Mouse (Mus musculus) MN1 (cell line): ENCODE measurements at regions not wholly inside any gene's neighbourhood (a gene's known extent, or its start where the extent isn't known, plus 50 kb on each side); places are given as distances from the start of the nearest gene placed in this dataset.
A peak's percentile ranks its signal among the peaks of the same experiment; 100 is the strongest.

Experiments used
- DNase-seq: peaks from one replicate; pipeline ENCODE4 v3.0.0-alpha.2; 2016; ENCODE audit warnings: low spot score

DNA sequence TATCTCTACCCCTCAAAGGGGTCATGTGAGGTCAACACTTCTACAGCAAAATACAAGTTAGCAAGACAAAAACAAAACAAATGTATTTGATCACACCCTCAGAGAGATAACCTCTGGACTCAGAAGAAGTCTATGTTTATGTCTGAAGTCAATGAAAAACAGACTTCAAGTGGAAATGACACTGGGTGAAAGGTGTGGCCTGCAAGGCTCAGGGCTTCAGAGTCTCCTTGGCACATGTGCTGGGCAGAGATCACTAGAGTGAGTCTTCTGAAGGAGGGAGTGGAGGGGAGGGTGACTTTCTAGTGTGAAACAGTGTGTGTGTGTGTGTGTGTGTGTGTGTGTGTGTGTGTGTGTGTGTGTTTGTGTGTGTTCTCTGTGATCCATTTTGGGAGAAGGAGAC, 68.2 kb downstream of the Il12a start:
- DNase-seq = no peak

GRCm38 (mm10) chr3:68759375-68759774, 68.9 kb downstream of the Il12a start:
- DNase-seq = no peak

GRCm38 (mm10) chr3:68760806-68761205, 70.4 kb downstream of the Il12a start:
- no peak for DNase-seq

DNA sequence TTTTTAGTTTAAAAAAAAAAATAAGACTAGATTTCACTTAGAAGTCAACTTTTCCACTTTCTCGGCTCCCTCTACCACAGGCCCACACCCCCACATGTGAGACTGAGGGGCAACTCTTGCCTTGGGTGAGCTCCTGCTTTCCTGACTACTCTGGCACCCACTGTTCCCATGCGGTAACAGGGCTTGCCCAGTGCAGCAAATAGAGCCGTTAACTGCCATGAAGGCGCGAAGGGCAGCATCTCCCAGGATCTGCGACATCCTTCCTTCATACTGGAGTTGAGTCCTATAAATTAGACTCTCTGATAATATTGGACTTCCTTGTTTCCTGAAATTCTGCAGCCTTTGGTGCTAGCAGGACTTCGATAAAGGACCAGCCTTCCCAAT, 70.8 kb downstream of the Il12a start:
- no peak for DNase-seq

DNA sequence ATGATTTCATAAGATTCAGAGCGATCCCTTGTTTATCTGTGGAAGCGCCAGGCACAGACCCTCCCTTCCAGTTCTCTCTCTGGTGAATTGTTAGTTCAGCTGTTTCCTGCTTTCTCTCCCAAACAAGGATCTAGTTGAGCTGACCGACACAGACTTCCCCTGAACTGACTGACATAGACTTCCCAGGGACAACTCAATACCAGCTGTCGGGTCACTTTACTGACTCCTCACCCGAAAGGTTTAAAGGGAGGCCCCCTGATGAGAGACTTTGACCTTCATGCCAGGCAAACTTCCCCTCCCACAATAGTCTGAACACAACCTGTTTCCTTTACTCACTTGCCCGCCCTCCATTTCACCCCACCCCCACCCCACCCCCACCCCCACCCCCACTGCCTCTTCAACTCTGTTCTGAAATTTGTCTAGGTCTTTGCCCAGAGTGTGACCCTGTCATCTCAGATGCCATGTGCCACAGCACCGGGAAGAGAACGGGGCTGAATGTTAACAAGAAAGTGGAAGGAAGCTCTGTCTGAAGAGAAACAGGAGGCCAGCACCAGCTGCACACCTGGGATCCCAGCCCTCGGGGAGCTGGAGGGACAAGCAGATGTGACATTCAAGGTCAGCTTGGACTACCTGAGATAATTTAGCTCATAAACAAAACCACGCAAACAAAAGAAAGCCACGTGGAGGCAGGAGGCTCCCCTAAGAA, 71.3 kb downstream of the Il12a start:
- DNase-seq = no peak

GRCm38 (mm10) chr3:68762988-68763387, 72.5 kb downstream of the Il12a start:
- DNase-seq = no peak

GRCm38 (mm10) chr3:68764336-68764735, 73.9 kb downstream of the Il12a start:
- no peak for DNase-seq

DNA sequence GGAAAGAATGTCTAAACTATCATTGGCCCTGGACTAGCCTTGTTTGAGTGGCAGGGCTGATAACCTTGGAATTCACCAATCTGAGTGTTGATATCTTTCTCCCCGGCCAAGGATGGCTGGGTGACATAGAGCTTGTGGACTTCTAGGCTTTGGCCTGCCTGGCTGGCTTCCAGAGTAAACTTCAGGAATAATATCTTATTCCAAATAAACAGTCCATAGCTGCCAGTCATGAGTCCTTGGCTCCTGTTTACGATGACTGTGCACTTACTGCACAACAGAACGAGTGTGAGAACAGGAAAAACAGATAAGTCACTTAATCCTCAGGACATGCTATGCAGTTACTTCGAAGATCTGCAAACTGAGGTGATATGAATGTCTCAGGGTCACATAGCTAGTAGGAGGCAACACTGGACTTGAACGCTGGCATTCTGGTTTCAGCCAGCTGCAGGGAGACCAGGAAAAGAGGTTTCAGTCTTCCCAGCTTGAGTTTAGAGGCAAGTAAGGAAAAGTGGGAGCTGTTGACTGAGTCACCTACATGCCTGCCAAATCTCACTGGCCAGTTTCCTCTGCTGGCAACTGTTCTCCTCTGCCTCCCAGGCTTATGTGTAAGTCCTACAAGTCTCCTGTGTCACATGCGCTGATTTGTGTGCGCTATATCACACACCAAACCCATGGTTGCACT, 74.6 kb downstream of the Il12a start:
- peak; percentile 10 for DNase-seq

DNA sequence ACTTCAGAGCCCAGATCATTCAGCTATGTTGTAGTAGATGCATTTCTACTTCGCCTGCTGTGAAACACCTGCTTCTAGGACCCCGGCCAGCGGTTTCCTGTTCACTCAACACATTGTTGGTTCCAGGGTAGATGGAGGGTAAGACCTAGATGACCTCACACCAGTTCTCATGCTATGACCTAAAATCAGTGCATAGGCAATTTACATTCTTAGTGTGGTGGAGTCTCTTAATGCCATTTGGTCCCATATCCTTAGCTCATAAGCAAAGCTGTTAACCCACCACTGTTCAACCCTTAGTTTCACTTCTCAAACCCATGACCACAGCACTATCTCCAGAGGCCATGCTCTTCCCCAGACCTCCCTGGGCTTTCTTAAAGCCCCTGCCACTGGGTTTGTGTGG, 81.1 kb downstream of the Il12a start:
- DNase-seq = no peak

DNA sequence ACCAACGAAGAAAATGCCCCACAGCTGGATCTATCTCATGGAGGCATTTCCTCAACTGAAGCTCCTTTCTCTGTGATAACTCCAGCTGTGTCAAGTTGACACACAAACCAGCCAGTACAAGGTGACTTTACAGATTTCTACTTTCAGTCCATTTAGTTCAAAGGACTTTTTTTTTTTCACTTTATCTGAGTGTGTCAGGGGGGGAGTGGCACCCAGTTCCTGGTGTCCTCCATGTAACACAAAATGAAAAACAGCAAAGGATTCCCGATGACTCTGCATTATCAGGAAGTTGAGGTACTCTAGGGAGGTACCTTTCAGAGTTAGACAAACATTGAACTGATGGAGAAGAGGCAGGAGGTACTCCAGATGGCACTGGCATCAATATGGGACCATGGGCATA, 87.4 kb downstream of the Il12a start:
- DNase-seq = no peak

GRCm38 (mm10) chr3:68778354-68779040, 88.1 kb downstream of the Il12a start:
- DNase-seq = no peak

GRCm38 (mm10) chr3:68780843-68781242, 88.5 kb upstream of the 1110032F04Rik start:
- DNase-seq = no peak

DNA sequence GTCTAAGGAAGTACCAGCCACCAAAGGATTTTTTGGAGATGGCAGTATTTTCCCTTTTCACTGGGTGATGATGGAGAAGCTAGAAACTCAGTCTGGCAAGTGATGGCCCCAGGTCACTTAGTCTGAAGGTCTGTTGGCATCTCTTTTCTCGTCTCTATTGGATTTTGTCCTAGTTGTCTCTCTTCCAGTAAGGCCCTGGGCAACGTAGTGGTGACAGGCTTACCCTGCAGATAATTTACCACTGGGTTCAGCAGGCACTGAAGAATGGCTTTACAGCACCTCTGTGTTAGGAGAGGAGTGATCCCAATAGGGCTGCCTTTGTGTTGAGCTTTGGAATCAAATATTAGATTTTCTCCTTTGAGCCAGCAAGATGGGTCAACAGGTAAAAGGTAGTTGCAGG, 87.9 kb upstream of the 1110032F04Rik start:
- DNase-seq = no peak

DNA sequence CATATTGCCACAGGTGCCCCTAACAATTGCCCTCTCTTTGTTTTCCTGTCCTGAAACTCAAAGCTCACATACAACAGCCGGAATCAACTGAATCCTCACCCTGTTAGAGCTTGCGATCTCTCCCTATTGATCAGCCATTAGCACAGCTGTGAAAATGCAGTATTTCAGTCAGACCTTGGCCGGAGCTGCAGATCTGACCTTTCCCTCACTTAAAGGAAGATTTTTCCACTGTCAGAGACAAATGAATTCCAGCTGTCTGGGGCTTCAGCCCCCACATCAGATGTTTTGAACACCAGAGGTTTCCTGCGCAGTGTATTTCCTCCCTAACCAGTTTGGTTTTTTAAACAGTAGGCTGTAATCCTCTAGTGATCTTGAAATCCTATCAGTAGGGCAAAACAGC, 87.0 kb upstream of the 1110032F04Rik start:
- DNase-seq = no peak

DNA sequence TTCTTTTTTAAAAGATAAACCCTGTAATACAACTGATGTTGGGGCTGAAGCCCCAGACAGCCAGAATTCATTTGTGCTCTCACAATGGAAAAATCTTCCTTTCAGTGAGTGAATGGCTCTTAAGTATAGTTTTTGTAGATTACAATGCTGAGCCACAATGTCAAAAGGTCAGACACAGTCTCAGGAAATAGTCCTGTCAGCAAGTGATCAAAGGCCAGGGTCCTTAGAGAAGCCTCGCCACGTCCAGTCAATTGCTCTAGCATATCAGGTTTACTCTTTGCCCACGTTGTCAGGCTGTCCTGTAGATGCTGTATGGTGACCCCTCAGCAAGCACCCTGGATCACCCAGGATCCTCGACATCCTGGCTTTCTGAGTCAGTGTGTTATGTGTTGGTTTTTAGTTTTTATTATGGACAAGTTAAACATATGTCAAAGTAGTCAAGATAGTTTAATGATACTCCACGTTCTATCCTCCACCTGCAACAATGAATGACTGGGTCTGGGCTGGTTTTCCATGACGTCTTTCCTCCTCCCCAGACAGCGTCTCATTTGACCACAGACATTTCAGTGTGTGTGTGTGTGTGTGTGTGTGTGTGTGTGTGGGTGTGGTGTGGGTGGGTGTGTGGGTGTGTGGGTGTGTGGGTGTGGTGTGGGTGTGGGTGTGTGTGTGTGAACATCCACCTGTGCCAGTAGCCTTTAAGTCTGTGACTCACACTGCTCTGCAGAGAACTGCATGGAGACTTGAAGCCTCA, 85.5 kb upstream of the 1110032F04Rik start:
- no peak for DNase-seq

DNA sequence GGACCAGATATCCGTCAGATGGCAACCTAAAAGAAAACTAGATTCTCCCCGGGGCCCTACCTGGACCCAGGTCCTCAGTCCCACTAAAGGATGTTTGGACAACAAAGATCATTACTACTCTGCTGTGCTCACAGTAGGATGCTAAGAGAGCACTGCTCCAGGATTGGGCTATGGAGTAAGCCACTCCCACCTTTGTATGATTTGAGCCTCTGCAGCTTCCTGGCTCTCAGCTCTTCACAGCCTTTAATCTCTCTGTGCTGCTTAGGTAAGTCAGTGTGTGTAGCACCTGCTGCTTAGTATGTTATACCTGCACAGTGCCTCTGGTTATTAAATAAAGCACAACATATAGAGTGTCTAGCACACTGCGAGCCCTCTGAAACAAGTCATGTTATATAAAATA, 82.6 kb upstream of the 1110032F04Rik start:
- no peak for DNase-seq

- no peak for DNase-seq
Observed at GRCm38 (mm10) chr3:68787385-68788175, 81.8 kb upstream of the 1110032F04Rik start.

- DNase-seq = no peak
Observed at GRCm38 (mm10) chr3:68789491-68789890, 79.9 kb upstream of the 1110032F04Rik start.

- DNase-seq = no peak
Observed at GRCm38 (mm10) chr3:68790466-68790865, 78.9 kb upstream of the 1110032F04Rik start.

DNA sequence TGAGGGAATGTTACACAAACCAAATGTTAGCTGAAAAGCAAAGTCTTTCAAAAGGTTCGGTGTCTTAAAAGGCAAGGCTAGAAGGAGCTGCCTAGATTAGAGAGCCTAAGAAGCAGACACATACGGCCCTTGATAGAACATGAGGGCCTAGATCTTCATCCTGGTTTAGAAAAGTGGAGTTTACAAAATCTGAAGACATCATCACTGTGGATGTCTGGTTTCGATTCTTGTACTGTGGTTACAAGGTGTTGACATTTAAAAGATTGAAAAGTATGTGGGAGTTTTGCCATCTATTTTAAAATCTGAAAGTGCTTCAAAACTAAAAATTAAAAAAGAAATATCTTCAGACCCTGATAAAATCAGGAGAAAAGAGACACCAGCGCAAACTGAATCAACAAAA, 76.5 kb upstream of the 1110032F04Rik start:
- DNase-seq = no peak

DNA sequence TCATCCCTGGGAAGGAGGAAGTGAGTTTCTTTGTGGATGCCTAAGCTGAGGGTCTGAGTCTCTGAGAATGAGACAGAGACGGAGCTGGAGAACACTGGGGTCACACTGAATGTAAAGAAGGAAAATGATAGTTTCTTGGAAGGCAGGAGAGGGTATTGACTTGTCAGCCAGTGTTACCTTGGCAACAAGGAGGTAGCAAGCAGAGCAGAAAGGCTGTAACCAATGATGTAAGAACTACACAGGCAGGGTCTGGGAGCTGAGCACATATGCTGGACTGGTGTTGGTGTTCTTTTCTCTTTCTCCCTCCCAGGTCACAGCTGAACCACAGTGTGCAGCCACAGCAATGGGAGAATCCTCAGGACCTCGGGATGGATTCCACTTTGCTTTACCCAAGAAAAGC, 75.5 kb upstream of the 1110032F04Rik start:
- peak; percentile 35 for DNase-seq
